Mouse (Mus musculus) cerebellum, postnatal 4 days (tissue): ENCODE measurements around the gene Utrn.

Experiments used
- DNase-seq, 2 experiments: peaks; one replicate each; pipeline ENCODE4 v3.0.0; 2022; ENCODE audit warnings: low spot score in 2 of 2, mixed read lengths in 1 of 2

Utrn gene

GRCm38 (mm10) chr10:12798248-12798647 is 70.9 kb downstream of the Utrn start:
- DNase-seq, result no peak

- DNase-seq, result peak in 1 of 2 experiments; percentile 42
These were observed 72.7 kb downstream of the Utrn start for GRCm38 (mm10) chr10:12796510-12796840.

- peak in 1 of 2 experiments; percentile 16 for DNase-seq
These were observed 73.2 kb downstream of the Utrn start for GRCm38 (mm10) chr10:12795796-12796509.

- no peak for DNase-seq
These were observed 77.1 kb downstream of the Utrn start for GRCm38 (mm10) chr10:12792049-12792448.

GRCm38 (mm10) chr10:12790881-12791280 is 78.3 kb downstream of the Utrn start:
- DNase-seq, result no peak

- no peak for DNase-seq
These were observed 80.6 kb downstream of the Utrn start for GRCm38 (mm10) chr10:12788529-12788928.

GRCm38 (mm10) chr10:12787965-12788364 is 81.2 kb downstream of the Utrn start:
- no peak for DNase-seq

- no peak for DNase-seq
These were observed 83.9 kb downstream of the Utrn start for GRCm38 (mm10) chr10:12785299-12785698.

GRCm38 (mm10) chr10:12781381-12781907 is 87.7 kb downstream of the Utrn start:
- DNase-seq, result no peak

- no peak for DNase-seq
These were observed 96.0 kb downstream of the Utrn start for GRCm38 (mm10) chr10:12773178-12773577.

- no peak for DNase-seq
These were observed 97.7 kb downstream of the Utrn start for GRCm38 (mm10) chr10:12771511-12771910.

GRCm38 (mm10) chr10:12762668-12763067 is 106.5 kb downstream of the Utrn start:
- DNase-seq, result no peak

- DNase-seq, result no peak
These were observed 110.5 kb downstream of the Utrn start for GRCm38 (mm10) chr10:12758702-12758988.

GRCm38 (mm10) chr10:12757943-12758701 is 111.0 kb downstream of the Utrn start:
- DNase-seq, result no peak

- no peak for DNase-seq
These were observed 112.5 kb downstream of the Utrn start for GRCm38 (mm10) chr10:12756692-12757091.

GRCm38 (mm10) chr10:12754911-12755310 is 114.3 kb downstream of the Utrn start:
- no peak for DNase-seq

- no peak for DNase-seq
These were observed 115.0 kb downstream of the Utrn start for GRCm38 (mm10) chr10:12754166-12754565.

GRCm38 (mm10) chr10:12743717-12744116 is 125.4 kb downstream of the Utrn start:
- no peak for DNase-seq

- DNase-seq, result no peak
These were observed 129.7 kb downstream of the Utrn start for GRCm38 (mm10) chr10:12739302-12739987.

GRCm38 (mm10) chr10:12737926-12738325 is 131.2 kb downstream of the Utrn start:
- DNase-seq, result no peak

- DNase-seq, result no peak
These were observed 132.0 kb downstream of the Utrn start for GRCm38 (mm10) chr10:12736861-12737835.
